Mouse (Mus musculus) heart, embryonic 12.5 days (tissue): ENCODE results near the gene Ift122. TPM values are rescaled to one million over a fixed set of nuclear protein-coding genes. Genes with fewer than 3 reads are reported as not detected.
"Not testable (repeated sequence)": the region's sequence is repeated elsewhere in the genome, so short reads cannot be mapped to it uniquely, and the experiment has no call there.

Experiments
- ATAC-seq: fragments of 200-750 bp; cut with Nextera tagmentation; 2 replicates; pipeline ENCODE4 v1.8.0; 2017; ENCODE audit warnings: moderate TSS enrichment, moderate library complexity; ENCODE audit not compliant: insufficient number of reproducible peaks, low FRiP score
- H3K27ac ChIP-seq: fragments of 300-500 bp; sonication (generic); 2 replicates; pipeline ENCODE4 v1.5.1; 2016; ENCODE audit warnings: mild to moderate bottlenecking, moderate library complexity; ENCODE audit not compliant: poor library complexity, severe bottlenecking
- H3K27me3 ChIP-seq: fragments of 300-500 bp; sonication (generic); replicated peaks from 2 replicates; pipeline ENCODE4 v1.6.1; 2016; ENCODE audit warnings: mild to moderate bottlenecking, moderate library complexity
- H3K36me3 ChIP-seq: fragments of 300-500 bp; sonication (generic); 2 replicates; pipeline ENCODE4 v1.6.1; 2016; ENCODE audit warnings: mild to moderate bottlenecking, moderate library complexity
- H3K4me1 ChIP-seq: fragments of 300-500 bp; sonication (generic); replicated peaks from 2 replicates; pipeline ENCODE4 v1.6.1; 2016; ENCODE audit warnings: mild to moderate bottlenecking
- H3K4me2 ChIP-seq: fragments of 300-500 bp; sonication (generic); 2 replicates; pipeline ENCODE4 v1.6.1; 2016; ENCODE audit warnings: mild to moderate bottlenecking, moderate library complexity
- H3K4me3 ChIP-seq: fragments of 300-500 bp; sonication (generic); 2 replicates; pipeline ENCODE4 v1.5.1; 2016; ENCODE audit warnings: mild to moderate bottlenecking
- H3K9ac ChIP-seq: fragments of 300-500 bp; sonication (generic); 2 replicates; pipeline ENCODE4 v1.6.1; 2016; ENCODE audit warnings: mild to moderate bottlenecking, moderate library complexity
- H3K9me3 ChIP-seq: fragments of 300-500 bp; sonication (generic); replicated peaks from 2 replicates; pipeline ENCODE4 v1.6.1; 2016; ENCODE audit warnings: mild to moderate bottlenecking, moderate library complexity
- WGBS: fragments of 180-500 bp; shearing (Covaris S2); methylation state at CpG from one replicate; pipeline ENCODE4 v1.1.7; 2016; 5-methylcytosine and 5-hydroxymethylcytosine counted together
- polyA plus RNA-seq: library from polyadenylated mRNA; unstranded; fragments of >200 nt; fragmentation: Nextera tagmentation; extraction: Ambion mirVana; gene quantifications from 2 replicates; pipeline ENCODE4 v1.2.1, GENCODE M21; 2016

Gene Ift122
- polyA plus RNA-seq, 1 experiment from 2014 or later, result 22.7 TPM

GRCm38 (mm10) chr6:115848598-115849304, 4.5 kb upstream of the Ift122 start:
- peaks cover 21% of the 10 kb centered on the region for H3K4me1 ChIP-seq
- H3K4me3 ChIP-seq, result no peak overlapping the region
- ATAC-seq, result no peak
- H3K27ac ChIP-seq, result no peak overlapping the region
- H3K9me3 ChIP-seq, result no peaks in the 10 kb centered on the region
- H3K27me3 ChIP-seq, result no peaks in the 10 kb centered on the region
- 90% methylated on average over 10 of the region's 10 CpGs for WGBS
- H3K36me3 ChIP-seq, result peaks cover 25% of the 10 kb centered on the region
- H3K9ac ChIP-seq, result no peak overlapping the region
- no peak overlapping the region for H3K4me2 ChIP-seq

- Histone ChIP-seq H3K27me3 (no peaks in the 10 kb centered on the region), H3K9ac (peak overlapping the region; percentile 77), H3K4me3 (peak overlapping the region; percentile 61), H3K9me3 (no peaks in the 10 kb centered on the region), H3K4me1 (peaks cover 49% of the 10 kb centered on the region), H3K27ac (peak overlapping the region; percentile 90), H3K36me3 (peaks cover 9% of the 10 kb centered on the region), H3K4me2 (peak overlapping the region; percentile 93)
- no peak for ATAC-seq
- 6% methylated on average over 20 of the region's 20 CpGs for WGBS
Measured at GRCm38 (mm10) chr6:115852446-115853090, 702 bp upstream of the Ift122 start.

GRCm38 (mm10) chr6:115853985-115854384, 715 bp downstream of the Ift122 start:
- H3K9me3 ChIP-seq, result no peaks in the 10 kb centered on the region
- H3K9ac ChIP-seq, result peak overlapping the region; percentile 75
- no peak for ATAC-seq
- WGBS, result 50% methylated on average over 7 of the region's 7 CpGs
- H3K36me3 ChIP-seq, result peaks cover 1% of the 10 kb centered on the region
- peak overlapping the region; percentile 60 for H3K4me3 ChIP-seq
- peak overlapping the region; percentile 67 for H3K4me2 ChIP-seq
- H3K27me3 ChIP-seq, result no peaks in the 10 kb centered on the region
- peak overlapping the region; percentile 90 for H3K27ac ChIP-seq
- H3K4me1 ChIP-seq, result peaks cover 45% of the 10 kb centered on the region

- no peak overlapping the region for H3K27ac ChIP-seq
- ATAC-seq, result no peak
- no peak overlapping the region for H3K9ac ChIP-seq
- H3K4me3 ChIP-seq, result no peak overlapping the region
- H3K9me3 ChIP-seq, result no peaks in the 10 kb centered on the region
- 59% methylated on average over 2 of the region's 2 CpGs for WGBS
- no peak overlapping the region for H3K4me2 ChIP-seq
- no peaks in the 10 kb centered on the region; the same call in 1 of the 2 replicates for H3K36me3 ChIP-seq
- H3K27me3 ChIP-seq, result no peaks in the 10 kb centered on the region
- peaks cover 50% of the 10 kb centered on the region for H3K4me1 ChIP-seq
Measured at GRCm38 (mm10) chr6:115854432-115854831, 1.2 kb downstream of the Ift122 start.

- ATAC-seq, result no peak
Measured at GRCm38 (mm10) chr6:115855733-115856360, 2.6 kb downstream of the Ift122 start.

GRCm38 (mm10) chr6:115856361-115856745, 3.1 kb downstream of the Ift122 start:
- no peak overlapping the region for H3K4me2 ChIP-seq
- 0 out of 2 replicates have a peak overlapping the region, but pooled peaks have one; percentile 1 for H3K9ac ChIP-seq
- H3K36me3 ChIP-seq, result no peaks in the 10 kb centered on the region
- no peak overlapping the region for H3K4me3 ChIP-seq
- WGBS, result 51% methylated on average over 4 of the region's 4 CpGs
- H3K27ac ChIP-seq, result peak overlapping the region; percentile 50
- H3K9me3 ChIP-seq, result no peaks in the 10 kb centered on the region
- no peaks in the 10 kb centered on the region for H3K27me3 ChIP-seq
- H3K4me1 ChIP-seq, result peaks cover 60% of the 10 kb centered on the region
- 0 out of 2 replicates have a peak, but pooled peaks have one; percentile 17 for ATAC-seq

More at GRCm38 (mm10) chr6:115855733-115856360, 2.6 kb downstream of the Ift122 start:
- H3K27me3 ChIP-seq, result no peaks in the 10 kb centered on the region
- H3K36me3 ChIP-seq, result no peaks in the 10 kb centered on the region
- no peaks in the 10 kb centered on the region for H3K9me3 ChIP-seq
- H3K4me2 ChIP-seq, result no peak overlapping the region
- H3K4me3 ChIP-seq, result no peak overlapping the region
- H3K4me1 ChIP-seq, result peaks cover 60% of the 10 kb centered on the region
- H3K9ac ChIP-seq, result no peak overlapping the region
- H3K27ac ChIP-seq, result peak overlapping the region; percentile 50
- WGBS, result 58% methylated on average over 3 of the region's 3 CpGs

- no peak for ATAC-seq
- H3K9ac ChIP-seq, result no peak overlapping the region
- H3K36me3 ChIP-seq, result peaks cover 6% of the 10 kb centered on the region; the same call in 1 of the 2 replicates
- no peak overlapping the region for H3K27ac ChIP-seq
- 50% methylated on average over 4 of the region's 4 CpGs for WGBS
- H3K4me2 ChIP-seq, result no peak overlapping the region
- no peaks in the 10 kb centered on the region for H3K9me3 ChIP-seq
- H3K4me1 ChIP-seq, result peaks cover 68% of the 10 kb centered on the region
- no peak overlapping the region for H3K4me3 ChIP-seq
- no peaks in the 10 kb centered on the region for H3K27me3 ChIP-seq
Measured at GRCm38 (mm10) chr6:115859258-115859657, 6.0 kb downstream of the Ift122 start.

GRCm38 (mm10) chr6:115860027-115860556, 6.8 kb downstream of the Ift122 start:
- Histone ChIP-seq H3K4me2 (no peak overlapping the region), H3K27me3 (no peaks in the 10 kb centered on the region), H3K27ac (no peak overlapping the region; the same call in 1 of the 2 replicates), H3K36me3 (peaks cover 6% of the 10 kb centered on the region; the same call in 1 of the 2 replicates), H3K9ac (no peak overlapping the region), H3K4me3 (no peak overlapping the region), H3K9me3 (no peaks in the 10 kb centered on the region), H3K4me1 (peaks cover 67% of the 10 kb centered on the region)
- ATAC-seq, result 0 out of 2 replicates have a peak, but pooled peaks have one; percentile 38
- WGBS, result 51% methylated on average over 7 of the region's 7 CpGs

- ATAC-seq, result no peak
- no peaks in the 10 kb centered on the region for H3K27me3 ChIP-seq
- H3K4me2 ChIP-seq, result no peak overlapping the region
- peaks cover 40% of the 10 kb centered on the region for H3K4me1 ChIP-seq
- H3K4me3 ChIP-seq, result no peak overlapping the region
- H3K36me3 ChIP-seq, result peaks cover 6% of the 10 kb centered on the region; the same call in 1 of the 2 replicates
- H3K27ac ChIP-seq, result peak overlapping the region; percentile 62
- H3K9ac ChIP-seq, result no peak overlapping the region
- 52% methylated on average over 7 of the region's 7 CpGs for WGBS
- H3K9me3 ChIP-seq, result no peaks in the 10 kb centered on the region
Measured at GRCm38 (mm10) chr6:115863340-115863841, 10.1 kb downstream of the Ift122 start.

GRCm38 (mm10) chr6:115865246-115865645, 12.0 kb downstream of the Ift122 start:
- peaks cover 6% of the 10 kb centered on the region; the same call in 1 of the 2 replicates for H3K36me3 ChIP-seq
- WGBS, result 91% methylated on average over 4 of the region's 4 CpGs
- H3K4me1 ChIP-seq, result peaks cover 28% of the 10 kb centered on the region
- no peaks in the 10 kb centered on the region for H3K27me3 ChIP-seq
- no peak overlapping the region for H3K27ac ChIP-seq
- no peak overlapping the region for H3K4me3 ChIP-seq
- H3K4me2 ChIP-seq, result no peak overlapping the region
- no peaks in the 10 kb centered on the region for H3K9me3 ChIP-seq
- H3K9ac ChIP-seq, result no peak overlapping the region
- no peak for ATAC-seq

- WGBS, result no CpG with 5 or more reads among the region's 3 CpGs
- H3K4me2 ChIP-seq, result not testable (repeated sequence)
Measured at GRCm38 (mm10) chr6:115867157-115867556, 13.9 kb downstream of the Ift122 start.

More at GRCm38 (mm10) chr6:115867157-115867556, 13.9 kb downstream of the Ift122 start:
- not testable (repeated sequence) for H3K27ac ChIP-seq, H3K9ac ChIP-seq, H3K36me3 ChIP-seq, H3K9me3 ChIP-seq, H3K27me3 ChIP-seq, H3K4me3 ChIP-seq
- ATAC-seq, result peak; percentile 54
- peaks cover 19% of the 10 kb centered on the region for H3K4me1 ChIP-seq
